Mouse (Mus musculus): ENCODE data around the gene Pqlc2. TPM values are rescaled to one million over a fixed set of nuclear protein-coding genes. Genes with fewer than 3 reads are reported as not detected.

The Pqlc2 gene
- polyA plus RNA-seq, 1 experiment from 2014 or later: 14.3 TPM

GRCm38 (mm10) chr4:139301780-139302179 lies 8.7 kb downstream of the Pqlc2 start:
- peaks cover 15% of the 10 kb centered on the region for H3K36me3 ChIP-seq
- WGBS: 86% methylated on average over 8 of the region's 8 CpGs

GRCm38 (mm10) chr4:139298671-139299366 lies 11.7 kb downstream of the Pqlc2 start:
- Histone ChIP-seq H3K27ac (no peak overlapping the region), H3K4me2 (no peak overlapping the region), H3K9ac (no peak overlapping the region), H3K36me3 (peaks cover 4% of the 10 kb centered on the region; the same call in 1 of the 2 replicates), H3K27me3 (replicated peaks) (no peaks in the 10 kb centered on the region), H3K9me3 (no peaks in the 10 kb centered on the region), H3K4me1 (no peaks in the 10 kb centered on the region), H3K4me3 (replicated peaks) (no peak overlapping the region)
- ATAC-seq (ENCODE audit: insufficient read depth, low FRiP score, low read depth): no peak
- WGBS: 69% methylated on average over 12 of the region's 12 CpGs

More at GRCm38 (mm10) chr4:139301780-139302179, 8.7 kb downstream of the Pqlc2 start:
- no peaks in the 10 kb centered on the region for H3K9me3 ChIP-seq
- no peak overlapping the region for H3K9ac ChIP-seq
- H3K27ac ChIP-seq: no peak overlapping the region
- H3K4me3 ChIP-seq (replicated peaks): no peak overlapping the region
- ATAC-seq (ENCODE audit: insufficient read depth, low FRiP score, low read depth): no peak
- H3K4me1 ChIP-seq: no peaks in the 10 kb centered on the region
- no peak overlapping the region for H3K4me2 ChIP-seq
- H3K27me3 ChIP-seq (replicated peaks): no peaks in the 10 kb centered on the region

GRCm38 (mm10) chr4:139297566-139297965 lies 12.9 kb downstream of the Pqlc2 start:
- Histone ChIP-seq H3K9me3 (no peaks in the 10 kb centered on the region), H3K4me1 (no peaks in the 10 kb centered on the region), H3K36me3 (peaks cover 4% of the 10 kb centered on the region; the same call in 1 of the 2 replicates), H3K27ac (no peak overlapping the region), H3K4me3 (replicated peaks) (no peak overlapping the region), H3K9ac (no peak overlapping the region), H3K27me3 (replicated peaks) (no peaks in the 10 kb centered on the region), H3K4me2 (no peak overlapping the region)
- ATAC-seq (ENCODE audit: insufficient read depth, low FRiP score, low read depth): no peak
- WGBS: 82% methylated on average over 4 of the region's 4 CpGs

- Histone ChIP-seq H3K4me1 (no peaks in the 10 kb centered on the region), H3K27me3 (replicated peaks) (no peaks in the 10 kb centered on the region), H3K9ac (no peak overlapping the region), H3K9me3 (no peaks in the 10 kb centered on the region), H3K4me2 (no peak overlapping the region), H3K27ac (no peak overlapping the region), H3K4me3 (replicated peaks) (no peak overlapping the region), H3K36me3 (peaks cover 45% of the 10 kb centered on the region)
- WGBS: 90% methylated on average over 5 of the region's 5 CpGs
- no peak for ATAC-seq (ENCODE audit: insufficient read depth, low FRiP score, low read depth)
Measured at GRCm38 (mm10) chr4:139292038-139292437, 18.5 kb downstream of the Pqlc2 start.

- no peak overlapping the region for H3K27ac ChIP-seq
- no peak overlapping the region for H3K9ac ChIP-seq
- peaks cover 50% of the 10 kb centered on the region for H3K36me3 ChIP-seq
- H3K4me3 ChIP-seq (replicated peaks): no peak overlapping the region
- 87% methylated on average over 16 of the region's 16 CpGs for WGBS
- H3K4me1 ChIP-seq: no peaks in the 10 kb centered on the region
- no peak overlapping the region for H3K4me2 ChIP-seq
- no peak for ATAC-seq (ENCODE audit: insufficient read depth, low FRiP score, low read depth)
- no peaks in the 10 kb centered on the region for H3K27me3 ChIP-seq (replicated peaks)
- H3K9me3 ChIP-seq: no peaks in the 10 kb centered on the region
Measured at GRCm38 (mm10) chr4:139291099-139291498, 19.4 kb downstream of the Pqlc2 start.

- peak; percentile 21; the same call in 1 of the 2 replicates for ATAC-seq (ENCODE audit: insufficient read depth, low FRiP score, low read depth)
- no peaks in the 10 kb centered on the region for H3K9me3 ChIP-seq
- no peak overlapping the region for H3K27ac ChIP-seq
- peaks cover 50% of the 10 kb centered on the region for H3K36me3 ChIP-seq
- H3K9ac ChIP-seq: no peak overlapping the region
- no peaks in the 10 kb centered on the region for H3K4me1 ChIP-seq
- H3K4me2 ChIP-seq: no peak overlapping the region
- H3K4me3 ChIP-seq (replicated peaks): no peak overlapping the region
- 74% methylated on average over 10 of the region's 10 CpGs for WGBS
- no peaks in the 10 kb centered on the region for H3K27me3 ChIP-seq (replicated peaks)
Measured at GRCm38 (mm10) chr4:139289017-139289416, 21.5 kb downstream of the Pqlc2 start.

- no peak overlapping the region for H3K4me3 ChIP-seq (replicated peaks)
- H3K9ac ChIP-seq: no peak overlapping the region
- 0 out of 2 replicates have a peak overlapping the region, but pooled peaks have one; percentile 14 for H3K27ac ChIP-seq
- peaks cover 66% of the 10 kb centered on the region for H3K36me3 ChIP-seq
- no peak overlapping the region for H3K4me2 ChIP-seq
- H3K27me3 ChIP-seq (replicated peaks): no peaks in the 10 kb centered on the region
- no peaks in the 10 kb centered on the region for H3K9me3 ChIP-seq
- WGBS: 76% methylated on average over 18 of the region's 18 CpGs
- 0 out of 2 replicates have a peak, but pooled peaks cover 6% of the 10 kb centered on the region for H3K4me1 ChIP-seq
- 0 out of 2 replicates have a peak, but pooled peaks have one; percentile 21 for ATAC-seq (ENCODE audit: insufficient read depth, low FRiP score, low read depth)
Measured at GRCm38 (mm10) chr4:139287122-139287863, 23.2 kb downstream of the Pqlc2 start.

- Histone ChIP-seq H3K9ac (no peak overlapping the region), H3K4me1 (0 out of 2 replicates have a peak, but pooled peaks cover 6% of the 10 kb centered on the region), H3K9me3 (no peaks in the 10 kb centered on the region), H3K27me3 (replicated peaks) (no peaks in the 10 kb centered on the region), H3K4me3 (replicated peaks) (no peak overlapping the region), H3K36me3 (peaks cover 69% of the 10 kb centered on the region), H3K27ac (no peak overlapping the region), H3K4me2 (no peak overlapping the region)
- 77% methylated on average over 5 of the region's 5 CpGs for WGBS
- no peak for ATAC-seq (ENCODE audit: insufficient read depth, low FRiP score, low read depth)
Measured at GRCm38 (mm10) chr4:139286234-139286633, 24.3 kb downstream of the Pqlc2 start.

GRCm38 (mm10) chr4:139284877-139285276 lies 25.6 kb downstream of the Pqlc2 start:
- H3K4me3 ChIP-seq (replicated peaks): no peak overlapping the region
- H3K4me2 ChIP-seq: no peak overlapping the region
- H3K27me3 ChIP-seq (replicated peaks): no peaks in the 10 kb centered on the region
- no peak overlapping the region for H3K27ac ChIP-seq
- H3K9ac ChIP-seq: no peak overlapping the region
- H3K36me3 ChIP-seq: peaks cover 69% of the 10 kb centered on the region
- WGBS: 80% methylated on average over 15 of the region's 15 CpGs
- 0 out of 2 replicates have a peak, but pooled peaks cover 6% of the 10 kb centered on the region for H3K4me1 ChIP-seq
- no peaks in the 10 kb centered on the region for H3K9me3 ChIP-seq
- no peak for ATAC-seq (ENCODE audit: insufficient read depth, low FRiP score, low read depth)

GRCm38 (mm10) chr4:139282955-139283417 lies 27.5 kb downstream of the Pqlc2 start:
- Histone ChIP-seq H3K9ac (no peak overlapping the region), H3K27ac (0 out of 2 replicates have a peak overlapping the region, but pooled peaks have one; percentile 4), H3K9me3 (no peaks in the 10 kb centered on the region), H3K27me3 (replicated peaks) (no peaks in the 10 kb centered on the region), H3K4me1 (0 out of 2 replicates have a peak, but pooled peaks cover 6% of the 10 kb centered on the region), H3K4me3 (replicated peaks) (no peak overlapping the region), H3K36me3 (peaks cover 55% of the 10 kb centered on the region), H3K4me2 (no peak overlapping the region)
- 45% methylated on average over 6 of the region's 6 CpGs for WGBS
- ATAC-seq (ENCODE audit: insufficient read depth, low FRiP score, low read depth): no peak

GRCm38 (mm10) chr4:139281791-139282345 lies 28.6 kb downstream of the Pqlc2 start:
- H3K36me3 ChIP-seq: peaks cover 45% of the 10 kb centered on the region
- H3K9me3 ChIP-seq: no peaks in the 10 kb centered on the region
- H3K4me3 ChIP-seq (replicated peaks): no peak overlapping the region
- H3K27me3 ChIP-seq (replicated peaks): no peaks in the 10 kb centered on the region
- H3K27ac ChIP-seq: no peak overlapping the region
- no peak overlapping the region for H3K9ac ChIP-seq
- no peak for ATAC-seq (ENCODE audit: insufficient read depth, low FRiP score, low read depth)
- WGBS: 77% methylated on average over 16 of the region's 16 CpGs
- no peak overlapping the region for H3K4me2 ChIP-seq
- H3K4me1 ChIP-seq: 0 out of 2 replicates have a peak, but pooled peaks cover 6% of the 10 kb centered on the region
